Mouse (Mus musculus) spleen, embryonic (tissue): ENCODE results near the gene Ccdc93.

ENCODE experiments used
- CTCF ChIA-PET: fragments of 350-600 bp; sonication (Branson Sonifier 250); formaldehyde crosslinking; loops from one replicate; lab custom pipeline; 2022; lab: Charles Lee

The Ccdc93 gene

DNA sequence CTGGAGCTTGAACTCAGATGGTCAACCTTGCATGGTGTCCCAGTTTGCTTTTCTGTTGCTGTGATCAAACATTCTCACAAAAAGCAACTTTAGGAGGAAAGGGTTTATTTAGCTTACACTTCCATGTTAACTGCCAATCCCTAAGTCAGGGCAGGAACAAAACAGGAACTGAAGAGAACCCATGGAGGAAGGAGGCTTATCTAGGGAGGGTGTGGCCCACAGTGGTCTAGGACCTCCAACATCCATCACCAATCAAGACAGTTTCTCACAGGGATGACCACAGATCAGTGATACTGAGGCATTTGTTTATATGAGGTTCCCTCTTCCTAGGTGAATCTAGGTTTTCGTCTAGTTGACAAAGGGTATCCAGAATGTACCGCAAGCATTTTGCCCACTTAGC, 81.1 kb downstream of the Ccdc93 start:
- CTCF ChIA-PET = no interaction called here

GRCm38 (mm10) chr1:121518609-121519008, 87.8 kb downstream of the Ccdc93 start:
- CTCF ChIA-PET = no interaction called here

DNA sequence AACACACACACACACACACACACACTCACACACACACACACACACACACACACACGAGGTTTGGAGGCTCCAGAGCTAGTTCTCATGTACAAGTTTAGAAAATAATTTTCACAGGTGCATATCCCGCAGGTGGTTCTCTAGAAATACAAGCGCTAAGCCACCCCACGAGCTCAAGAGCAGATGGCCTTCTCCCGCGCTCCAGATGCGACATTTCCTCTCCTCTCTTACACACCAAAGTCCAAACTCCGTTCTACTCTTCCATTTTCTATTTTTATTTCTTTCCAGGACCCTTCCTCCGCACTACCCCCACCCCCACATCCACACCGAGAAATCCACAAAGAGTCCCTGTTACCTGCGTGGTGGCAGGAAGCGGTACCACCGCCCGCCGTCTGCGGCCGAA, 96.2 kb downstream of the Ccdc93 start:
- CTCF ChIA-PET = no interaction called here

- CTCF ChIA-PET = no interaction called here
Observed at GRCm38 (mm10) chr1:121527600-121528398, 97.0 kb downstream of the Ccdc93 start.

DNA sequence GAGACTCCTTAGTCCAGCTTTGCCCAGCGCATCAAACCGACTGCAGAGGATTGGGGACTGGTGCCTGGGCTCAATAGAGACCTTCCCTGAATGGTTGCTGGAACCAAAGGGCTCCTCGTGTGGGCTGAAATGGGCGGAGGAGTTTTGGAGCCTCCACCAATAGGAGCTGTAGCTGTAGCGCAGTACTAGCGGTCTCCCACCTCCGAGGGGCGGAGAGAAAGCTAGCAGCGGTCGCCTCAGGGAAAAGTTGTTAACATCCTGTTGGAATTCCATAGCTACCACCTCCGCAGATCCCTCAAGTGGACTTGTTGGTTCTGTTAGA, 97.5 kb downstream of the Ccdc93 start, which contains the start of gene Htr5b:
Gene Htr5b (minus strand): TSS at position 67 of the 322 bp plus-strand sequence.
- CTCF ChIA-PET = no interaction called here

GRCm38 (mm10) chr1:121529286-121529685, 98.4 kb downstream of the Ccdc93 start:
- CTCF ChIA-PET = no interaction called here

DNA sequence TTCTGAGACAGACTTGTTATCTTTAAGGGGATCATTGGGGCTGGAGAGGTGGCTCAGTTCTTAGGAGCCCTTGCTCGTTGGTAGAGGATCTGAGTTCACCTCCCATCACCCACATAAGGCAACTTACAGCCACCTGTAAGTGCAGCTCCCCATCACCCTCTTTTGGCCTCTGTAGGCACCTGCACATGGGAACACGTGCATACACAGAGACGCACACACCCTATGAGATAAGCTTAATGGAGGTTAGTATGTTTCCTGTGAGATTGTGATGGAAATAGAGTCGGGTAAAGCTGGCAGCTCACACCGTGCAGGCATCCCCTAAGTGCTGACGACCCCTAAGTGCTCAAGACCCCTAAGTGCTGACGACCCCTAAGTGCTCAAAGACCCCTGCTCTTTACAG, 100.6 kb downstream of the Ccdc93 start:
- CTCF ChIA-PET = no interaction called here

DNA sequence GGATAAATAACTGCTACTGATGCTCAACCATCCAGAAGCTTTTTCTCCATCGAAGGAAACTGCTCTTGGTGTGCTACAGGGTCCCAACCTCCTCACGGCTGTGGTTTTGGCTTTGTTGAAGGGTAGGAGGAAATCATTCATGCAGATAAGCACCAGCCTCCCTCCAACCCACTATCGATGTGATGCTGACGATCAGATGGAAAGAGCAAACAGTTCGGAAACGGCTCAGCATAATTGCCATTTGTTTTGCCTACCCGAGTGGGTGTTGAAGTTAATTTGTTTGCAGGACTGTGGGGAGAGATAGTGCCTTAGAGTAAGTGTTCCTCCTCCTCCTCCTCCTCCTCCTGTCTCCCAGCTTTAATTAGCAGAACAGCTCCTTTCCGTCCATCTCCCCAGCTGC, 109.5 kb downstream of the Ccdc93 start:
- CTCF ChIA-PET = interaction anchor here (0.8 kb wide), 1 partner anchor 1779 kb away, joined by 8 read pairs; no protein-coding TSS in a partner anchor

DNA sequence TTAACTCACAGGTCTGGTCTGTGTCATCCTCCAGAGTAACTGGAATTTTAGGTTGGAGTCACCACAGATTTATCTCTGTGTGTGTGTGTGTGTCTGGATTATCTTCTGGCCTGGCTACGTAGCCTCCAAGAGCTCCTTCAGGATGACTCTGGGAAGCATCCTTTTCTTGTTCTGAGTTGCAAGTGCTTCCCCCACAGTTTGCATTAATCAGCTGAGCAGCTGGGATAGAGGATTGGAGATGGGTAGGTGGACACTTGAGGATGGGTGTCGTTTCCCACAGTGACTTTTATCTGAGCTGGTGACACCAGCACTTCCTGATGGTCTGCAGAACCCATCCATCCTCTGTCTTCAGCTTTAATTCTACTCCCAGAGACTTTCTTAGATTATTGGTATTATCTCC, 116.0 kb downstream of the Ccdc93 start:
- CTCF ChIA-PET = no interaction called here

GRCm38 (mm10) chr1:121548667-121549066, 117.8 kb downstream of the Ccdc93 start:
- CTCF ChIA-PET = no interaction called here

- CTCF ChIA-PET = no interaction called here
Observed at GRCm38 (mm10) chr1:121549456-121549855, 118.6 kb downstream of the Ccdc93 start.

DNA sequence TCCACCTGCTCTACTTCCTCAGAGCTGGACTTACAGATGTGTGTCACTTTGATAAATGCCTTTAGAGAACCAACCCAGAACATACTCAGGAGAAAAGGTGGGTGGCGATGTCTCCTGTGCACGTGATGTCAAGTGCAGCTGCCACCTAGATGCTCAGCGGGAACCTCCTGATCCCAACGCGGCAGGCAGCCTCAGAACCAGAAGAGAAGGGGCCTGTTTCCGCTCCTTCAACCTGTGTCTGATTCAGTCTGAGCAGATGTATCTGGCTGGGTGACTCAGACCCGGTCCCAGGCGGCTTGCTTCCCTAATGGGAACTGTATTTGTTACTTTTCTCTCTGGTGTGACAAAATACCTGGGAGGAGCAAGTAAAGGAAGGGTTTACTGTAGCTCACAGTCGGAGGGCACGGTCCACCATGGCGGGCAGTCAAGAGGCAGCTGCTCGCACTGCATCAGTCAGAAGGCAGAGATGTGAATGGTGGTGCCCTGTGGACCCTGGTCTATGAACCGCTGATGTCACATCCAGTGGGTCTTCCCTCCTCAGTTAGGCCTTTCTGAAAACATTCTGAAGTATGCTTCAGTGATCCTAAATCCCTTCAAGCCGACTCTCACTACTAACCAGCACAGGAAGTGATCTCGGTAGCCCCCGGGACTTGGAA, 120.1 kb downstream of the Ccdc93 start:
- CTCF ChIA-PET = no interaction called here

GRCm38 (mm10) chr1:121551457-121551835, 120.6 kb downstream of the Ccdc93 start:
- CTCF ChIA-PET = no interaction called here
